Mouse (Mus musculus) CD8-positive naive resting alpha-beta T cell, adult 57 days (primary cell): ENCODE results near the gene H2al1c. TPM values are rescaled to one million over a fixed set of nuclear protein-coding genes. Genes with fewer than 3 reads are reported as not detected.

ENCODE experiments used
- total RNA-seq: library from RNA; stranded (reverse); gene quantifications from one replicate; pipeline ENCODE4 v1.2.4, GENCODE M21; 2023

The H2al1c gene
- not detected for total RNA-seq

DNA sequence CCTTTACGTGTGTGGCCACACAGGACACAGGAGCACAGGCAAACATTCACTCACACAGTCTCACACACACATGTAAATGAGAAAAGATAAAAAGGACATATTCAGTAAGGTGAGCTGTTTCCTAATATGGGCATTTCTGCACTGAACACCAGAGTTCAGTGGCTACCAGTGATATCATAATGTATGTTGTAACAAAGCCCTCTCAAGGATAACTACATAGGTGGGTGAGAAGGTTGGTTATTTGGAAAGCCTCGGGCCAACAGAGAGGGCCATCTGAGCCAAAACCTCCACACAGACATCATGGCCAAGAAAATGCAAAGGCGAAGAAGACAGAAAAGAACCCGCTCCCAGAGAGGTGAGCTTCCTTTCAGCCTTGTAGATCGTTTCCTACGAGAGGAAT, at the start of gene H2al1c:
Gene H2al1c (plus strand): TSS at position 301 of the 400 bp plus-strand sequence.

DNA sequence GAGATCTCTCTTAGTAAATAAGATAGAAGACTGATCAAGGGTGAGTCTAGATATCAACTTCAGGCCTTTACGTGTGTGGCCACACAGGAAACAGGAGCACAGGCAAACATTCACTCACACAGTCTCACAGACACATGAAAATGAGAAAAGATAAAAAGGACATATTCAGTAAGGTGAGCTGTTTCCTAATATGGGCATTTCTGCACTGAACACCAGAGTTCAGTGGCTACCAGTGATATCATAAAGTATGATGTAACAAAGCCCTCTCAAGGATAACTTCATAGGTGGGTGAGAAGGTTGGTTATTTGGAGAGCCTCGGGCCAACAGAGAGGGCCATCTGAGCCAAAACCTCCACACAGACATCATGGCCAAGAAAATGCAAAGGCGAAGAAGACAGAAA, 6.5 kb upstream of the H2al1c start, which contains the start of gene H2al1a:
Gene H2al1a (plus strand): TSS at position 301 of the 400 bp plus-strand sequence.

DNA sequence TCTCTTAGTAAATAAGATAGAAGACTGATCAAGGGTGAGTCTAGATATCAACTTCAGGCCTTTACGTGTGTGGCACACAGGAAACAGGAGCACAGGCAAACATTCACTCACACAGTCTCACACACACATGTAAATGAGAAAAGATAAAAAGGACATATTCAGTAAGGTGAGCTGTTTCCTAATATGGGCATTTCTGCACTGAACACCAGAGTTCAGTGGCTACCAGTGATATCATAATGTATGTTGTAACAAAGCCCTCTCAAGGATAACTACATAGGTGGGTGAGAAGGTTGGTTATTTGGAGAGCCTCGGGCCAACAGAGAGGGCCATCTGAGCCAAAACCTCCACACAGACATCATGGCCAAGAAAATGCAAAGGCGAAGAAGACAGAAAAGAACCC, 3.3 kb upstream of the H2al1c start, which contains the start of gene H2al1b:
Gene H2al1b (plus strand): TSS at position 301 of the 400 bp plus-strand sequence.

DNA sequence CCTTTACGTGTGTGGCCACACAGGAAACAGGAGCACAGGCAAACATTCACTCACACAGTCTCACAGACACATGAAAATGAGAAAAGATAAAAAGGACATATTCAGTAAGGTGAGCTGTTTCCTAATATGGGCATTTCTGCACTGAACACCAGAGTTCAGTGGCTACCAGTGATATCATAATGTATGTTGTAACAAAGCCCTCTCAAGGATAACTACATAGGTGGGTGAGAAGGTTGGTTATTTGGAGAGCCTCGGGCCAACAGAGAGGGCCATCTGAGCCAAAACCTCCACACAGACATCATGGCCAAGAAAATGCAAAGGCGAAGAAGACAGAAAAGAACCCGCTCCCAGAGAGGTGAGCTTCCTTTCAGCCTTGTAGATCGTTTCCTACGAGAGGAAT, 3.1 kb downstream of the H2al1c start, which contains the start of gene H2al1d:
Gene H2al1d (plus strand): TSS at position 301 of the 400 bp plus-strand sequence.

DNA sequence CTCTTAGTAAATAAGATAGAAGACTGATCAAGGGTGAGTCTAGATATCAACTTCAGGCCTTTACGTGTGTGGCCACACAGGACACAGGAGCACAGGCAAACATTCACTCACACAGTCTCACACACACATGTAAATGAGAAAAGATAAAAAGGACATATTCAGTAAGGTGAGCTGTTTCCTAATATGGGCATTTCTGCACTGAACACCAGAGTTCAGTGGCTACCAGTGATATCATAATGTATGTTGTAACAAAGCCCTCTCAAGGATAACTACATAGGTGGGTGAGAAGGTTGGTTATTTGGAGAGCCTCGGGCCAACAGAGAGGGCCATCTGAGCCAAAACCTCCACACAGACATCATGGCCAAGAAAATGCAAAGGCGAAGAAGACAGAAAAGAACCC, 6.2 kb downstream of the H2al1c start, which contains the start of gene H2al1e:
Gene H2al1e (plus strand): TSS at position 301 of the 400 bp plus-strand sequence.

GRCm38 (mm10) chrX:11314858-11315257, 9.4 kb downstream of the H2al1c start, which contains the start of gene H2al1f:
H2al1f (plus strand) TSS chrX:11315158.

DNA sequence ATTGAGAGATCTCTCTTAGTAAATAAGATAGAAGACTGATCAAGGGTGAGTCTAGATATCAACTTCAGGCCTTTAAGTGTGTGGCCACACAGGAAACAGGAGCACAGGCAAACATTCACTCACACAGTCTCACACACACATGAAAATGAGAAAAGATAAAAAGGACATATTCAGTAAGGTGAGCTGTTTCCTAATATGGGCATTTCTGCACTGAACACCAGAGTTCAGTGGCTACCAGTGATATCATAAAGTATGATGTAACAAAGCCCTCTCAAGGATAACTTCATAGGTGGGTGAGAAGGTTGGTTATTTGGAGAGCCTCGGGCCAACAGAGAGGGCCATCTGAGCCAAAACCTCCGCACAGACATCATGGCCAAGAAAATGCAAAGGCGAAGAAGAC, 12.5 kb downstream of the H2al1c start, which contains the start of gene H2al1g:
Gene H2al1g (plus strand): TSS at position 301 of the 400 bp plus-strand sequence.

DNA sequence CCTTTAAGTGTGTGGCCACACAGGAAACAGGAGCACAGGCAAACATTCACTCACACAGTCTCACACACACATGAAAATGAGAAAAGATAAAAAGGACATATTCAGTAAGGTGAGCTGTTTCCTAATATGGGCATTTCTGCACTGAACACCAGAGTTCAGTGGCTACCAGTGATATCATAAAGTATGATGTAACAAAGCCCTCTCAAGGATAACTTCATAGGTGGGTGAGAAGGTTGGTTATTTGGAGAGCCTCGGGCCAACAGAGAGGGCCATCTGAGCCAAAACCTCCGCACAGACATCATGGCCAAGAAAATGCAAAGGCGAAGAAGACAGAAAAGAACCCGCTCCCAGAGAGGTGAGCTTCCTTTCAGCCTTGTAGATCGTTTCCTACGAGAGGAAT, 15.7 kb downstream of the H2al1c start, which contains the start of gene H2al1h:
Gene H2al1h (plus strand): TSS at position 301 of the 400 bp plus-strand sequence.

GRCm38 (mm10) chrX:11324359-11324758, 18.9 kb downstream of the H2al1c start, which contains the start of gene H2al1i:
H2al1i (plus strand) TSS chrX:11324659.

GRCm38 (mm10) chrX:11327522-11327921, 22.1 kb downstream of the H2al1c start, which contains the start of gene H2al1j:
H2al1j (plus strand) TSS chrX:11327822.

Other genes starting within 250 kb of the H2al1c start
- not detected for gene H2al1a, start 6.4 kb upstream of the H2al1c start, total RNA-seq
- gene H2al1b, start 3.2 kb upstream of the H2al1c start, total RNA-seq: not detected
- gene H2al1d, start 3.2 kb downstream of the H2al1c start, total RNA-seq: not detected
- gene H2al1e, start 6.3 kb downstream of the H2al1c start, total RNA-seq: not detected
- gene H2al1f, start 9.5 kb downstream of the H2al1c start, total RNA-seq: not detected
- gene H2al1g, start 12.6 kb downstream of the H2al1c start, total RNA-seq: not detected
- not detected for gene H2al1h, start 15.8 kb downstream of the H2al1c start, total RNA-seq
- gene H2al1i, start 19.0 kb downstream of the H2al1c start, total RNA-seq: not detected
- not detected for gene H2al1j, start 22.2 kb downstream of the H2al1c start, total RNA-seq